Mouse (Mus musculus) hindbrain, embryonic 14.5 days (tissue): ENCODE measurements around the gene Cyp46a1. TPM values are rescaled to one million over a fixed set of nuclear protein-coding genes. Genes with fewer than 3 reads are reported as not detected.

ENCODE experiments used
- ATAC-seq: fragments of 200-750 bp; cut with Nextera tagmentation; 2 replicates; pipeline ENCODE4 v1.8.0; 2017; ENCODE audit warnings: moderate number of reproducible peaks, mild to moderate bottlenecking, moderate TSS enrichment, moderate library complexity; ENCODE audit not compliant: low FRiP score
- DNase-seq: peaks from one replicate; pipeline ENCODE4 v3.0.0-alpha.2; 2015; ENCODE audit warnings: low spot score
- H3K27ac ChIP-seq: fragments of 300-500 bp; sonication (generic); 2 replicates; pipeline ENCODE4 v1.5.1; 2014; ENCODE audit warnings: mild to moderate bottlenecking, moderate library complexity
- H3K27me3 ChIP-seq: fragments of 300-500 bp; sonication (generic); 2 replicates; pipeline ENCODE4 v1.6.1; 2014; ENCODE audit warnings: mild to moderate bottlenecking, low read length, mixed read lengths; ENCODE audit not compliant: control insufficient read depth, insufficient read depth
- H3K36me3 ChIP-seq: fragments of 300-500 bp; sonication (generic); replicated peaks from 2 replicates; pipeline ENCODE4 v1.6.1; 2014; ENCODE audit not compliant: control insufficient read depth, insufficient read depth
- H3K4me1 ChIP-seq: fragments of 300-500 bp; sonication (generic); replicated peaks from 2 replicates; pipeline ENCODE4 v1.6.1; 2014; ENCODE audit warnings: antibody characterized with exemption, low read length, mixed read lengths; ENCODE audit not compliant: control insufficient read depth, insufficient read depth
- H3K4me2 ChIP-seq: fragments of 300-500 bp; sonication (generic); replicated peaks from 2 replicates; pipeline ENCODE4 v1.6.1; 2014; ENCODE audit warnings: mild to moderate bottlenecking, moderate library complexity
- H3K4me3 ChIP-seq: fragments of 300-500 bp; sonication (generic); replicated peaks from 2 replicates; pipeline ENCODE4 v1.5.1; 2014; ENCODE audit warnings: mild to moderate bottlenecking, low read length
- H3K9ac ChIP-seq: fragments of 300-500 bp; sonication (generic); 2 replicates; pipeline ENCODE4 v1.6.1; 2014
- H3K9me3 ChIP-seq: fragments of 300-500 bp; sonication (generic); 2 replicates; pipeline ENCODE4 v1.6.1; 2016; ENCODE audit warnings: low read length; ENCODE audit not compliant: control insufficient read depth
- WGBS: fragments of 180-500 bp; shearing (Covaris S2); extraction: QIAGEN DNeasy Blood & Tissue Kit; methylation state at CpG from one replicate; pipeline ENCODE4 v1.1.7; 2014; 5-methylcytosine and 5-hydroxymethylcytosine counted together
- polyA plus RNA-seq: library from polyadenylated mRNA; unstranded; fragments of >200 nt; fragmentation: Nextera tagmentation; extraction: Ambion mirVana; gene quantifications from 2 replicates; pipeline ENCODE4 v1.2.1, GENCODE M21; 2014

Gene Cyp46a1
- polyA plus RNA-seq, 1 experiment from 2014 or later = 22.7 TPM

DNA sequence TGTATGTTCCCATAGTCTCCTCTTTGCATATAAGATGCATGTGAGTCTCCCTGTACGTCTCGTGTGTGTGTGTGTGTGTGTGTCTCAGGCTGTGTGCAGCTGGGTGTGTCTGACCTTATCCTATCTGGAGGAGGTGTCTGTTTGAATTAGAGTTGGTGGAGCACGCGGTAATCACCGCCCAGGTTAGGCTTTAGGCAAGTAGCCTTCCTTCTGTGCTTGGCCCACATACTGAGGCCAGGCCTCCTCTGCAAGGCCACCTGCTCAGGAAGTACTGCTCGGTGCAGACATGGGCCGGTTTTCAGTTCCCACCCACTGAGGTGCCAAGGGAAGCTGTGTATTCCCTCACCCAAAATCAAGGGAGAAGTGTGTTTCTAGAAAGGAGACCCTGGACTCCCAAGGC is 31.7 kb downstream of the Cyp46a1 start:
- ATAC-seq = no peak

DNA sequence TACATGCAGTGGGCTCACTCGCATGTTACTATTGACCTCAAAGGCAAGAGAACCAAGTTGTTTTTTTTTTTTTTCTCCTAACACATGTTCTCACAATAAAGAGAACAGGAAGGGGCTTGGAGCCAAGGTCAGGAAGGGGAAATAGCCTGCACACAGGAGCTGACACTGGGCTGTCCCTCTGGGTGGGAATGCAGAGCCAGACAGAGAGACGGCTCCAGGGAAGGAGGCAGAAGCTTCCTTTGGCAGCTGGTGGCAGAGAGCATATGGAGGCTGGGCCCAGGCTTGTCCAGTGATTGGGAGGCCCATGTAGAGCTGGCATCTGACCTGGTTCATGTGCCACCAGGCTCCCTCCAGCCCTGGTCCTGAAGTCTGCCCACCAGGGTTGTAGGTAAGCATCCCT is 33.7 kb downstream of the Cyp46a1 start:
- H3K4me2 ChIP-seq = no peak overlapping the region
- H3K4me1 ChIP-seq = 0 out of 2 replicates have a peak, but pooled peaks cover 4% of the 10 kb centered on the region
- H3K9me3 ChIP-seq = no peaks in the 10 kb centered on the region
- ATAC-seq = no peak
- H3K9ac ChIP-seq = no peak overlapping the region
- H3K27ac ChIP-seq = no peak overlapping the region
- WGBS = 61% methylated on average over 2 of the region's 2 CpGs
- DNase-seq = no peak
- H3K4me3 ChIP-seq = no peak overlapping the region
- no peaks in the 10 kb centered on the region for H3K36me3 ChIP-seq
- no peaks in the 10 kb centered on the region for H3K27me3 ChIP-seq

More for the DNA sequence above, 31.7 kb downstream of the Cyp46a1 start:
- DNase-seq = no peak
- H3K9ac ChIP-seq = no peak overlapping the region
- H3K4me3 ChIP-seq = no peak overlapping the region
- H3K9me3 ChIP-seq = no peaks in the 10 kb centered on the region
- no peaks in the 10 kb centered on the region for H3K27me3 ChIP-seq
- H3K36me3 ChIP-seq = no peaks in the 10 kb centered on the region
- 87% methylated on average over 7 of the region's 7 CpGs for WGBS
- 0 out of 2 replicates have a peak, but pooled peaks cover 4% of the 10 kb centered on the region for H3K4me1 ChIP-seq
- H3K4me2 ChIP-seq = no peak overlapping the region
- no peak overlapping the region for H3K27ac ChIP-seq

DNA sequence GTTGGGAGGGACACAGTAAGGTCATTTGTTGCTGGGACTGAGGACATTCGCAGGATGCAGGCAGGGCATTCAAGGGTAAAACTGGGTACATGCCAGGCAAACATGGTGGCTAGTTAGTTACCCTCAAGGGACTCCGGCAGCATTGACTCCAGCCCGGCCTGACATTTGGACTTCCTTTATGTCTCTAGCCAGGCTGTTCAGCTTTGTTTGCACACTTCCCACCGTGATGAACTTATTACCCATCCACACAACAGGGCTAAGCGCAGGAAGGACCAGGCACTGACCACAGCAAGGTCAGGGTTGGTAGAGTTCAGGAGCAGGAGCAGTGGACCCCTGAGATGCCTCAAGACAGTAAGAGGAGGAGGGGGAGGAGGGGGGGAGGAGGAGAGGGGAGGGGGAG is 34.7 kb downstream of the Cyp46a1 start:
- no peak overlapping the region for H3K27ac ChIP-seq
- DNase-seq (no peak), ATAC-seq (no peak)
- no peaks in the 10 kb centered on the region for H3K9me3 ChIP-seq
- no peaks in the 10 kb centered on the region for H3K27me3 ChIP-seq
- H3K4me2 ChIP-seq = no peak overlapping the region
- no peak overlapping the region for H3K4me3 ChIP-seq
- no peak overlapping the region for H3K9ac ChIP-seq
- H3K36me3 ChIP-seq = no peaks in the 10 kb centered on the region
- 46% methylated on average over 5 of the region's 5 CpGs for WGBS
- 0 out of 2 replicates have a peak, but pooled peaks cover 2% of the 10 kb centered on the region for H3K4me1 ChIP-seq

DNA sequence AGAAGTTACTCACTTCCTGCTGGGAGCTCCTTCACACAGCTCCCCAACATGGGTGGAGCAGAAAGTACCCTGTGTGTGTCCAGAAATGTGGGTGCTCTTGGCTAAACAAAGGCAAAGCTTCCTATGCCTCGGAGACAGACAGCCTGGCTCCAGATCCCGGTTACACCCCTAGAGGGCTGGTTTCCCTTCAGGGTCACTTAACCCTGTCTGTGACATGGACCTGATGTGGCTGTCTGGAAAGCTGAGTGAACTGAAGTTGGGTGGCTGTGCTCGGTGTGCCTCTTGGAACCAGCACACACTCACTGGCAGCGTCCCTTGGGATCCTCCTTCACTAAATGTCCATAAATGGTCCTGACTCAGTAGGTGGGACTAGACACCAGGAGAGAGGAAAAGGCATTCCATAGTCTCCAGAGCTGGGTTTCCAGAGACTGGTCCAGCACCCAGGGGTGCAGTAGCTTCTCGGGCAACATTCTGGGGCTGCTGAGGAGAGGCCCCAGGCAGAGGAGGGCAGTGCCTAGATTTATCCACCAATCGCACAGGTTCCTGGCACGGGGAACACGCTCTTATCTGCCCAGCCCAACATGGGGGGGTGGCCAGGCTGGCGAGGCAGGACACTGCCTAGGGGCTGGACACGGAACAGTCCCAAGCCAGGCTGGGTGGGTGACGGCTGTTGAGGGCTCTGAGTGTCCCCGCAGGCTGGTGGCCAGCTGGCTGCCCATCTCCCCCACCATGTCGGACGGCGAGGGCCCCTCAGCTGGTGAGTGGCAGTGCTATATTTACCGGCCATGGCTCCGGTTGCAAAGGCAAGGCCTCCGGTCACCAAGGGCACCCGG is 36.6 kb downstream of the Cyp46a1 start, which contains the start of gene Eml1:
Gene Eml1, plus strand, starts transcription at position 362 of the 833 bp plus-strand sequence.
- Histone ChIP-seq H3K9me3 (no peaks in the 10 kb centered on the region), H3K4me2 (no peak within 1 kb of the TSS), H3K36me3 (no peaks in the 10 kb centered on the region), H3K4me3 (no peak within 1 kb of the TSS), H3K9ac (no peak within 1 kb of the TSS), H3K4me1 (no peaks in the 10 kb centered on the region), H3K27ac (no peak within 1 kb of the TSS), H3K27me3 (no peaks in the 10 kb centered on the region)
- DNase-seq (no peak), ATAC-seq (no peak)
- 77% methylated on average over 19 of the region's 19 CpGs for WGBS

DNA sequence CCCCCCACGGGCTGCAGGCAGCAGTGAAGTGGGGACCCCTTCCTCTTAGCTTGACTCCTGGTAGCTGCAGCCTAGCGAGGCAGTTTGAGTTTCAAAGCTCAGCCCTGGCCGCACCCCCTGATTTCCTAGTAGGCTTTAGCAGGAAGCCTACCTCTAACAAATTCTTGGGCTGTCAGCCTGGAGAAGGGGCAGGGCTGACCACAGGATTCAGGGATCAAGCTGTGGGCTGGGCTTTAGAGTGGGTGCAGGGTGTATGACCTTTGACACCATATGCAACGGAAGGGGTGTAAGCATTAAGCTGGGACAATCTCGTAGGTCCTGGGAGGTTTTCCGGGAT is 37.2 kb downstream of the Cyp46a1 start:
- 78% methylated on average over 6 of the region's 6 CpGs for WGBS
- Histone ChIP-seq H3K27me3 (no peaks in the 10 kb centered on the region), H3K4me1 (no peaks in the 10 kb centered on the region), H3K9me3 (no peaks in the 10 kb centered on the region), H3K9ac (no peak overlapping the region), H3K27ac (no peak overlapping the region), H3K4me2 (no peak overlapping the region), H3K36me3 (no peaks in the 10 kb centered on the region), H3K4me3 (no peak overlapping the region)
- ATAC-seq (no peak), DNase-seq (no peak)

DNA sequence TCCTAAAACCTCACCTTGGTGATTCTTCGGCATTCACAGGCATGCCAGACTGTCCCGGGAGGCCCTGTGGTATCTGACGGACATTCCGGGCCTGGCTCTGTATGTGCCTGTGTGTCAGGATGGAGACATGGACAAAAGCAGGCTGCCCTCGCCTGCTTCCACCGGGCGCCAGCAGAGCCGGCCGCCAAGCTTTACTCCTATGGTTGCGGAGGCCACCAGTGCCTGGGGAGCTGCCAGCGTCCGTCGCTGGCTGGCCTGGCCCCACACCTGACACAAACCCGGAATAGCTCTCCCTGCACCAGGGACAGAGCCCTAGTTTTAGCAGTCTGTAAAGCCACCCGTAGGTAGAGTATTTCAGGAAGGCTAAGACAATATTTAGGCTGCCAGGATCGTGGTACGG is 38.1 kb downstream of the Cyp46a1 start:
- H3K9me3 ChIP-seq = no peaks in the 10 kb centered on the region
- no peaks in the 10 kb centered on the region for H3K36me3 ChIP-seq
- no peak overlapping the region for H3K27ac ChIP-seq
- ATAC-seq = no peak; the same call in 1 of the 2 replicates
- H3K4me2 ChIP-seq = no peak overlapping the region
- no peak overlapping the region for H3K4me3 ChIP-seq
- no peak overlapping the region for H3K9ac ChIP-seq
- DNase-seq = no peak
- WGBS = 66% methylated on average over 17 of the region's 17 CpGs
- H3K4me1 ChIP-seq = no peaks in the 10 kb centered on the region
- no peaks in the 10 kb centered on the region for H3K27me3 ChIP-seq

DNA sequence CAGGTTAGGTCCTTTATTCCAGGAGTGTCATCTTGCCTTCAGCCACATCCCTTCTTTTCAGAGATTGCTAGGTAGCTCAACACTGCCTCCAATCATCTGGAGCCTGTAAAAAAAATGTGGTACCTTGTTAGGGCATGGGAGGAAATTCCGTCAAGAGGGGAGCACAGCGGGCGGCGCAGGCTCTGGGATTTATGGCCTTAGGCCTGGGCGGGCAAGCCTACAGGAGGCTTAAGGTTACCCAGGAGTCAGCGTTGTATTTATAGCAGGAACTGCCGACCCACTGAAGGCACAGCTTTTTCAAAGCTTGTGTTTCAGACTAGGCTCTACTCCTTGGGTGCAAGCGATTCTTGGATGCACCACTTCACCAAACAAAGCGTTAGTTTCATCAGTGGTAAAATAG is 39.4 kb downstream of the Cyp46a1 start:
- ATAC-seq (no peak), DNase-seq (no peak)
- Histone ChIP-seq H3K9me3 (no peaks in the 10 kb centered on the region), H3K27ac (no peak overlapping the region), H3K36me3 (no peaks in the 10 kb centered on the region), H3K4me1 (no peaks in the 10 kb centered on the region), H3K4me2 (no peak overlapping the region), H3K9ac (no peak overlapping the region), H3K27me3 (no peaks in the 10 kb centered on the region), H3K4me3 (no peak overlapping the region)
- WGBS = 77% methylated on average over 9 of the region's 9 CpGs

DNA sequence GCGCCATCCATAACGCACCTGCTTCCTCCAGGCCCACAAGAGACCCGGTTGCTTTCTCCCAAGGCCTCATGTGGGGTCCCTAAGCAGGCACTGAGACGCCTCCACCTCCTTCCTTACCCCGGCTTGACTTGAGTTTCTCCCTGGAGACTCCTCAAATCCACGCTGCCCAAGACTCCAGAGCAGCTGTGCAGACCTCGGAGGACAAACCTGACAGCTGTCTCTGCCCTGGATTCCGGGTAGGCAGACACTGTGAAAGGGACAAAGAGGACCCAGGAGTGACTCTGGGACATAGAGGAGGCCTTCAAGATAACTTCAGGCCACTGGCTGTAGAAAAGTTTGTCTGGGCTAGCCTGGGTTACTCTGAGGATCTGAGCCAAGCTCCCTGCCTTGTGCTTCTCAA is 40.5 kb downstream of the Cyp46a1 start:
- H3K4me3 ChIP-seq = no peak overlapping the region
- H3K36me3 ChIP-seq = no peaks in the 10 kb centered on the region
- no peak overlapping the region for H3K9ac ChIP-seq
- no peak overlapping the region for H3K27ac ChIP-seq
- no peaks in the 10 kb centered on the region for H3K9me3 ChIP-seq
- no peak overlapping the region for H3K4me2 ChIP-seq
- ATAC-seq = no peak
- H3K27me3 ChIP-seq = no peaks in the 10 kb centered on the region
- H3K4me1 ChIP-seq = no peaks in the 10 kb centered on the region
- no peak for DNase-seq
- 78% methylated on average over 8 of the region's 8 CpGs for WGBS

DNA sequence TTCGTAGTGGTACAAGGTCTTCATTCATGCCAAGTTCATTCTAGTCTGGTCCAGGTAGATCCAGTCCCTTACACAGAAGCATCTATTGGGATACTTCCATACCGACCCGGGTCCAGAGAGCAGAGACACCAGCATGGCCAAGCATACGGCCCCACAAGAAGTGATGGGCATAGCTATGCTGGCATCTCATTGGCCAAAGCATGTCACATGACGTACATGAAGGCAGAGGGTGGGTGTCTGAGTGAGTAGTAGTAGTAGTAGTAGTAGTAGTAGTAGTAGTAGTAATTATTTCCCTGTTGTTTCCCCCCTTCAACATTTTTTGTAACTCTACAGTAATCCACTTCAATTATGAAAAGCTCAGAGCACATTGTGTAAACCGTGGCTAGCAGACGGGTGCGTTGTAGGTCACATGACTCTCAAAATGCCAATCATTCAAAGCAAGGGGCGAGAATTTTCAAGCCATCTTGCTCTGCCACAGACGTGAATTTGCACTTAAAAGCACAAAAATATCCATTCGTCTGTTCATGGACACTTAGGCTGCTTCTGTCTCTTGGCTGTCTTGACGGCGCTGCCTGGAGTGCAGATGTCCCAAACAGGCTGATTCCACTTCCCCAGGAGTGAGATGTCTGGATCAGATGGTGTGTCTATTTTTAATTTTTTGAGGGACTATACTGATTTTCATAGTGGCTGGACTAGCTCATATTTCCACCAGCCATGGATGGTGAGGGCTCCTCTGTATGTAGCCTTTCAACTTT is 44.4 kb downstream of the Cyp46a1 start:
- H3K36me3 ChIP-seq = no peaks in the 10 kb centered on the region
- no peak for ATAC-seq
- H3K4me1 ChIP-seq = no peaks in the 10 kb centered on the region
- WGBS = 85% methylated on average over 13 of the region's 13 CpGs
- H3K27me3 ChIP-seq = no peaks in the 10 kb centered on the region
- H3K4me2 ChIP-seq = no peak overlapping the region
- no peak overlapping the region for H3K27ac ChIP-seq
- H3K4me3 ChIP-seq = no peak overlapping the region
- no peak for DNase-seq
- no peaks in the 10 kb centered on the region for H3K9me3 ChIP-seq
- H3K9ac ChIP-seq = no peak overlapping the region
